Mouse (Mus musculus) kidney, adult 2 months (tissue): ENCODE results near the gene Plau.

Source experiments
- CTCF ChIP-seq: fragments of 200-500 bp; conservative IDR thresholded peaks from 2 replicates; pipeline ENCODE4 v1.5.1; 2011; ENCODE audit warnings: low read depth, mild to moderate bottlenecking, control low read depth, low read length, moderate library complexity, mixed read lengths; ENCODE audit not compliant: insufficient read depth, insufficient read length
- POLR2A ChIP-seq: fragments of 200-500 bp; IDR thresholded peaks from one replicate; pipeline ENCODE4 v1.6.1; 2011; ENCODE audit warnings: low read depth, low read length, control low read depth

DNA sequence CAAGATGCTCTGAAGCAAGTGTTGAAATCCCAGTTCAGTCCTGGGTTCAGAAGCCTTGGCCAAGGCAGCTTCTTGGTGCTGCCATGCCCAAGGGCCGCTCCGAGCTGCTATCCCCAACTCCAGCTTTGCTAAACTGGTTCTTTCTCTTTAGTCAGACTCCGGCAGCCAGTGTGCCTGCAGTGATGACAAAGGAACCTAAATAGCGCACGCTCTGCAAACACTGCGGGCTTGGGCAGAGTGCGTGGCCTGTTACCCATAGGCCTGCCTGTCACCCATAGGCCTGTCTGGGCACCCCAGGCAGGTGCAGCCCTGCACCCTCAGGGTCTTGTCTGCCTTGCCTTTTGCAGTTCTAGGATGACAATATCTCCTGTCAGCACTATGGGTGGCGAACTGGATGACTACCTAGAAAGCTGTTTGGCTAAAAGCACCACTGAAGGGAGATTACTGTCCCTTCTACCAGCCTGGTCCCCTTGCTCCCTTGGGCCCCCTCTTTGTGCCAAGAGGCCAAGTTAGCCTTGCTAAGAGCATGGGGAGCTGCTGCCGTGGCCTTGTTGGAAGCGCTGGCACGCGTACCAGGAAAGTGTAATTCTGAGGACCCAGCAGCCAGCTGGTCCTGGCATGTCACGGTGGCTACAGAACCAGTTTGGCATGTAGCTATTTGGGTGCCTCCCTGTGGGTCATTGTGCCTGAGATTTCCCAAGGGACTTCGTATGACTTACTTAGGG lies 30.2 kb upstream of the Plau start:
- TF ChIP-seq POLR2A: no peak
- TF ChIP-seq CTCF: no peak
